Mouse (Mus musculus) lung, embryonic 15.5 days (tissue): ENCODE measurements around the gene Mfsd9. TPM values are rescaled to one million over a fixed set of nuclear protein-coding genes. Genes with fewer than 3 reads are reported as not detected.

Experiments
- ATAC-seq: fragments of 200-750 bp; cut with Nextera tagmentation; 2 replicates; pipeline ENCODE4 v1.8.0; 2017; ENCODE audit warnings: moderate number of reproducible peaks, borderline replicate concordance; ENCODE audit not compliant: low FRiP score, low TSS enrichment; ENCODE audit errors: extremely low read depth
- H3K27ac ChIP-seq: fragments of 300-500 bp; sonication (generic); 2 replicates; pipeline ENCODE4 v1.5.1; 2015; ENCODE audit warnings: moderate library complexity, mild to moderate bottlenecking, inconsistent platforms
- H3K27me3 ChIP-seq: fragments of 300-500 bp; sonication (generic); 2 replicates; pipeline ENCODE4 v1.6.1; 2015; ENCODE audit warnings: inconsistent platforms
- H3K36me3 ChIP-seq: fragments of 300-500 bp; sonication (generic); 2 replicates; pipeline ENCODE4 v1.6.1; 2015; ENCODE audit warnings: inconsistent platforms
- H3K4me1 ChIP-seq: fragments of 300-500 bp; sonication (generic); 2 replicates; pipeline ENCODE4 v1.6.1; 2015; ENCODE audit warnings: inconsistent platforms
- H3K4me2 ChIP-seq: fragments of 300-500 bp; sonication (generic); 2 replicates; pipeline ENCODE4 v1.6.1; 2015; ENCODE audit warnings: inconsistent platforms, mild to moderate bottlenecking, moderate library complexity
- H3K4me3 ChIP-seq: fragments of 300-500 bp; sonication (generic); 2 replicates; pipeline ENCODE4 v1.5.1; 2015; ENCODE audit warnings: mild to moderate bottlenecking, inconsistent platforms
- H3K9ac ChIP-seq: fragments of 300-500 bp; sonication (generic); 2 replicates; pipeline ENCODE4 v1.6.1; 2015; ENCODE audit warnings: inconsistent platforms
- H3K9me3 ChIP-seq: fragments of 300-500 bp; sonication (generic); 2 replicates; pipeline ENCODE4 v1.6.1; 2016; ENCODE audit warnings: inconsistent platforms
- WGBS: fragments of 180-500 bp; shearing (Covaris S2); methylation state at CpG from one replicate; pipeline ENCODE4 v1.1.7; 2015; 5-methylcytosine and 5-hydroxymethylcytosine counted together
- polyA plus RNA-seq: library from polyadenylated mRNA; unstranded; fragments of >200 nt; fragmentation: Nextera tagmentation; extraction: Ambion mirVana; gene quantifications from 2 replicates; pipeline ENCODE4 v1.2.1, GENCODE M21; 2015

Mfsd9 gene
- polyA plus RNA-seq, 1 experiment from 2014 or later = 3.3 TPM

DNA sequence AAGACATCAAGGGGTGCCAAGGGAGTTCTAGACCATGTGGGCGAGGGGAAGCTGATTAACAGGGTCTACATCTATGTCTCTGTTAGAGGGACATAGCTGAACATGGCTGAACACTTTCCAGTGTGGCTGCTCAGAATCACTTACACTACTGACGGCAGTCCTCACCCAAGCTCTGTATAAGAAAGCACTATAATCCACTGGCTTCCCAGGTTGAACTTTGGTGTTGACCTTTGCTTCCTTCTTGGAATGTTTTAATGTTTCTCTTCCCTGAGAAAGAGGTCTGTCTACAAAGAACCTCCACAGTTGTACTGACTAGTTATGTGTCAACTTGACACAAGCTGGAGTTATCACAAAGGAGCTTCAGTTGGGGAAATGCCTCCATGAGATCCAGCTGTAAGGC lies 14.4 kb downstream of the Mfsd9 start:
- ATAC-seq = no peak
- no peaks in the 10 kb centered on the region for H3K27me3 ChIP-seq
- no peak overlapping the region for H3K4me2 ChIP-seq
- no peak overlapping the region for H3K27ac ChIP-seq
- no peak overlapping the region for H3K4me3 ChIP-seq
- H3K36me3 ChIP-seq = peaks cover 8% of the 10 kb centered on the region; the same call in 1 of the 2 replicates
- no peaks in the 10 kb centered on the region for H3K9me3 ChIP-seq
- H3K4me1 ChIP-seq = no peaks in the 10 kb centered on the region
- H3K9ac ChIP-seq = no peak overlapping the region
- WGBS = 67% methylated on average over 2 of the region's 2 CpGs

DNA sequence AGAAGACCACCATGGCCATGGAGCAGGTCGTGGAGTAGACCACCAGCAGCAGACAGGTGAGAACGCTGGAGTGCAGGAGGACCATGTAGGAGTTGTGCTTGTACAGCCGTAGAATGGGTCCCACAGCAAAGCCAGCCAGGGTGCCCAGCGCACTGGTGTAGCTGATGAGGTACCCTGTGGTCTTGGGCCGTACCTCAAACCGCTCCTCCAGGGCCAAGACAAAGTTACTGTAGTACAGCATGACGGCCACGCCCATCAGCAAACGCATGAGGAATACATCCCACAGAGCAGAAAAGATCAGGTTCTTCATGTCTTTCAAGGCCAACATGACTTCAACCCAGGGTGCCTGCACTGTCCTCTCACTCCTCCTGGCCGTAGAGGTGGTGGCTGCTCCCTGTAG lies 16.4 kb downstream of the Mfsd9 start:
- Histone ChIP-seq H3K4me1 (no peaks in the 10 kb centered on the region), H3K9me3 (no peaks in the 10 kb centered on the region), H3K27me3 (no peaks in the 10 kb centered on the region), H3K9ac (no peak overlapping the region), H3K27ac (no peak overlapping the region), H3K36me3 (peaks cover 6% of the 10 kb centered on the region; the same call in 1 of the 2 replicates), H3K4me3 (no peak overlapping the region), H3K4me2 (no peak overlapping the region)
- no peak for ATAC-seq
- WGBS = 94% methylated on average over 10 of the region's 10 CpGs

DNA sequence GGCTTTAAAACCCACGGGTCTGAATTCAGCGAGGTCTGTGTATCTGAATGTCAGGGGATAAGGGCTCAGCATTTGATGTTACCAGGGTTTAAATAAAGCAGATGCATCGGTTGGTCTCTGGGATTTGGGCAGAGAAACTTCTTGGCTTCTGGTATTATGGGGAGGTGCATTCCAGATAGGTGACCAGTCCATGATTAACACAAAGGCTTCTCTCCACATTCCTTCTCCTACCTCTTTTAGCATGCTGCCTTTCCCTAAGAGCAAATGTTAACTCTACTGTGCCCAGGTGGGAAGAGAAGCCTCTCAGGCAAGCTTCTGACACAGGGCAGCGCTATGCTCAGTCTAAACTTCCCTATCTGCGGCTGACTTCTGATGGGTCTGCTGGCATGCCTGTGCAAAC lies 17.3 kb downstream of the Mfsd9 start:
- 76% methylated on average over 5 of the region's 5 CpGs for WGBS
- H3K4me3 ChIP-seq = no peak overlapping the region
- H3K27me3 ChIP-seq = no peaks in the 10 kb centered on the region
- H3K9ac ChIP-seq = no peak overlapping the region
- no peak overlapping the region for H3K27ac ChIP-seq
- H3K36me3 ChIP-seq = no peaks in the 10 kb centered on the region
- no peak for ATAC-seq
- H3K4me2 ChIP-seq = no peak overlapping the region
- H3K9me3 ChIP-seq = no peaks in the 10 kb centered on the region
- H3K4me1 ChIP-seq = no peaks in the 10 kb centered on the region

DNA sequence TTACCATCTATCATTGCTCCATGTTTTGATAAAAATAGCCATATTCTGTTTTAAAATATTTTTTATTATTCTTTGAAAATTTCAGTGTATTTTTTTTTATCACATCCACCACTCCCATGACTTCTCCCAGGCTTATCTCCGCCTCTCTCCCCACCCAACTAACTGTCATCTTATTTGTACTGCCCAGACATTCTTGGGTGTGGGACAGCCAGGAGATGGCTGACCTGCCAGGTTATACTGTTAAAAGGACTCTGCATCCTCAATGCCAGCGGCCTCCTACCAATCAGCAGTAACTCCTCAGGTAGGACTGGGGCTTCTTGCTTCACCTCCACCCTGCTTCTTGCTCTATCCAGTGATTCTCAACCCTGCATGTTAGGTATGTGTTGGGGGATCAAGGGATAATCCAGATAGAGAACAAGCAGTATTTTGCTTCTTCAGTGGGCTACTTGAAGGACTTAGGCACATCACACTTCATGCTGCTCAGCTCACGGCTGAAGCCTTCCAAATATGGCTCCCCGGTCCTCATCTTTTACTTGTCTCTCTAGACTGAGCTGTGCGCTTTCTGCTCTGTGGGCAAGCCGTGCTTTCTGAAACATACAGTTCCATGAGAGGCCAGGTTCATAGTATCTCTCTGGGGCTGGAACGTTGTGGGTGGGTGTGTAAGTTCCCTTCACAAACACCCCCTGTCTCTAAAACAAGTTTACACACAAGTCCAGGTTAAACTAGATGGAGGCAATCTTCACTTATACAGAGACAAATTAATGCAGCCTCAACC lies 19.1 kb downstream of the Mfsd9 start:
- H3K36me3 ChIP-seq = no peaks in the 10 kb centered on the region
- WGBS = 86% methylated on average over 7 of the region's 7 CpGs

DNA sequence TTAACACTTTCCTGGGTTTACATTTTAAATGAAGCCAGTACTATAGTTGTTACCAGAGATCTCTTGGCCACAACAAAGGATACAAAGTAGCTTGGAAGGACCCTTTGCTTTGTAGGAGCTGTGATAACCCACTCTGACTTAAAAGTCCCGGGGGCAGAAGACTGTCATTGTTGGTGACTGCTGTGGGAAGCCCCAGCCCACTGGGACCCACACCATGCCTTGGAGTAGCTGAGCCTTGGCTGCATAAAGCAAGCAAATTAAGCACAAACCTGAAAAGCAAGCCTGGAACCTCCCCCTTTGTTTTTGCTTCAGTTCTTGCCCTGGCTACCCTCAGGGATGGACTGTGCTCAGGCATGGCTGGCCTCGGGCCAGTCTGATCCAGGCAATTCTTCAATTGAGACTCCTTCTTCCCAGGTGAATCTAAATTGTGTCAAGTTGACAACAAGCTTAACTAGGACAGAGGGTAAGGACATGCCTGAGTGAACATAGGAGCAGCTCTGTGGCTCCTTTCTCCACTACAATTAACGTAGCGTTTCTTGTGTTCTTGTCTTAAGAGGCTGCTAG lies 21.1 kb downstream of the Mfsd9 start:
- H3K4me1 ChIP-seq = no peaks in the 10 kb centered on the region
- no peak overlapping the region for H3K4me2 ChIP-seq
- no peaks in the 10 kb centered on the region for H3K9me3 ChIP-seq
- H3K27me3 ChIP-seq = no peaks in the 10 kb centered on the region
- ATAC-seq = no peak
- H3K9ac ChIP-seq = no peak overlapping the region
- H3K4me3 ChIP-seq = no peak overlapping the region
- no peaks in the 10 kb centered on the region for H3K36me3 ChIP-seq
- WGBS = 76% methylated on average over 4 of the region's 4 CpGs
- no peak overlapping the region for H3K27ac ChIP-seq

More for the DNA sequence above, 19.1 kb downstream of the Mfsd9 start:
- H3K9ac ChIP-seq = no peak overlapping the region
- H3K27ac ChIP-seq = no peak overlapping the region
- no peak overlapping the region for H3K4me2 ChIP-seq
- no peaks in the 10 kb centered on the region for H3K27me3 ChIP-seq
- no peaks in the 10 kb centered on the region for H3K4me1 ChIP-seq
- ATAC-seq = no peak
- H3K4me3 ChIP-seq = no peak overlapping the region
- H3K9me3 ChIP-seq = no peaks in the 10 kb centered on the region

DNA sequence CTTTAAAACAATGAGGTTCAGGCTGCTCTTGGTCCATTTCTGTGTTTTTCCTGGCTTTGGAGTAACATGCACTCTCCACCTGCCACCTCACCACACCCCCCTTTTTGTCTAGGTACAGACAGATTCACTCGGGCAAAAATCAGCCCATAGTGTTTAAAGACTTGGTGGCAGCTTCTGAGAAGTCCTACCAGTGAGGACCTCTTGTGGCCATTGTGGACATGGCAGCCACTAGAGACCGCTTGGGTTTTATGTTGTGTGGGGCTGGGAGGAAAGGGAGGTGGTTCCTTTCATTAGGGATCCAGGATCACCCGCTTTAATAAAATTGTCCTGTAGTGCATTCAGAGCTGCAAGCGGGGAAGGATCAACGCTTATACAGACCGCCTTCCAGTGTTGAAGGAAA lies 21.9 kb downstream of the Mfsd9 start:
- 34% methylated on average over 6 of the region's 6 CpGs for WGBS
- Histone ChIP-seq H3K27ac (no peak overlapping the region), H3K4me1 (no peaks in the 10 kb centered on the region), H3K36me3 (no peaks in the 10 kb centered on the region), H3K9ac (no peak overlapping the region), H3K9me3 (no peaks in the 10 kb centered on the region), H3K27me3 (no peaks in the 10 kb centered on the region), H3K4me3 (no peak overlapping the region), H3K4me2 (no peak overlapping the region)
- ATAC-seq = no peak

DNA sequence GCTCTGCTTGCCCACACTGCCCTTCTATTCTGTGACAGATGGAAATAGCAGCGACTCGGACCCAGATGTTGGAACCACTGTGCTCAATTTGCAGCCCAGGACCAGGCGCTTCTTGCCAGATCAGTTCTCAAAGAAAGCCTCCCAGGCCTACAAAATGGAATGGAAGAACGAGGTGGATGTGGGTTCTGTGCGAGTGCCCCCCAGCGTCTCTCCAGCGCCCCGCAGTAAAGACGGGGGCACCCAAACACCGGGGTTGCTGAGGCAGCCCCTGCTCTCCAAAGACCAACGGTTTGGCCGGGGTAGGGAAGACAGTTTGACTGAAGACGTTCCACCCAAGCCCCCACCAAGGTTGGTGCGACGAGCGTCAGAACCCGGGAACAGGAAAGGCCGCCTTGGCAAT lies 22.9 kb downstream of the Mfsd9 start:
- H3K9me3 ChIP-seq = no peaks in the 10 kb centered on the region
- H3K4me2 ChIP-seq = no peak overlapping the region
- no peaks in the 10 kb centered on the region for H3K27me3 ChIP-seq
- no peaks in the 10 kb centered on the region for H3K36me3 ChIP-seq
- WGBS = 82% methylated on average over 18 of the region's 18 CpGs
- H3K9ac ChIP-seq = no peak overlapping the region
- H3K4me3 ChIP-seq = no peak overlapping the region
- ATAC-seq = no peak
- no peaks in the 10 kb centered on the region for H3K4me1 ChIP-seq
- H3K27ac ChIP-seq = no peak overlapping the region

DNA sequence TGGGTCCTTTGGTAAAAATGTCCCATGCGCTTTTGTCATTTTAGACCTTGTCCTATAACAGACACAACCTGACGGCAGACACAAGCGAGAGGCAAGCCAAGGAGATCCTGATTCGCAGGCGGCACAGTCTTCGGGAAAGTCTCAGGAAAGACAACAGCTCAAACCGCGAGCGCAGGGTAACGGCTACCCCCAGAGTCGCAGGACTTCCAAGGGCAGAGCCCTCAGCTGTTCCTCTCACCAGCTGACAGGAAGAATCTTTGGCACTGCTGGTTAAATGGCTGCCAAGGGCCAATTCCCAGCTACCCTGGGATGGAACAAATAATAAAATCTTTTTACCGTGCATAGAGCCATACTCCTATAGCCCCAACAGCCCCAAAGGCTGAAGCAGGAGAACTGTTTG lies 25.0 kb downstream of the Mfsd9 start:
- no peak for ATAC-seq
- H3K27ac ChIP-seq = no peak overlapping the region
- no peak overlapping the region for H3K4me3 ChIP-seq
- H3K9me3 ChIP-seq = no peaks in the 10 kb centered on the region
- H3K36me3 ChIP-seq = no peaks in the 10 kb centered on the region
- H3K9ac ChIP-seq = no peak overlapping the region
- H3K4me1 ChIP-seq = no peaks in the 10 kb centered on the region
- WGBS = 86% methylated on average over 12 of the region's 12 CpGs
- H3K4me2 ChIP-seq = no peak overlapping the region
- no peaks in the 10 kb centered on the region for H3K27me3 ChIP-seq

DNA sequence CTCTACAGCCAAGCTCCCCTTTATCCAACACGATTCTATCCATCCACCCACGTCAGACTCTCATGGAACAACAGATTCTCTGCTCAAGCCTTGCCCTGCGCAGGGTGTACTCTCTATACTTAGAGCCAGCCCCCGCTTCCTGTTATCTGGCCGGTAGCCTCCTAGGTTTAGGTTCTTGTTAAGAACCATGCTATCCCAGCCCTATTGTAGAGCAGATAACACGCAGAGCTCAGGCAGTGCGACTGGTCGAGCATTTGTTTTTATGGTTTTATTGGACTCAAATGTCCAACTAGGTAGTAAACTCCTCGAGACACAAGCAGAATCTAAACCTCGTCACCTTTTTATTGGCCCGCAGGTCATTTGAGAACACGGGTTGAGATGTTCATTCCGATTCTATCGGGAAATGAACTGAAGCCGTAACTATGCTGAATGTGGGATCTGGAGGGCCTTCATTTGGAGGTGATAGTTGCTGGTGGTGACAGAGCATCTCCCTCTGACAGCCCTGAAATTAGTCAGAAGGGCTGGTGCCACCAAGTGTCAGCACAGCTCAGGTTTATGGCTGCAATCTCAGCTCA lies 25.7 kb downstream of the Mfsd9 start:
- no peaks in the 10 kb centered on the region for H3K27me3 ChIP-seq
- no peak overlapping the region for H3K9ac ChIP-seq
- no peak for ATAC-seq
- no peaks in the 10 kb centered on the region for H3K36me3 ChIP-seq
- no peak overlapping the region for H3K27ac ChIP-seq
- WGBS = 83% methylated on average over 15 of the region's 15 CpGs
- no peak overlapping the region for H3K4me2 ChIP-seq
- H3K9me3 ChIP-seq = no peaks in the 10 kb centered on the region
- no peak overlapping the region for H3K4me3 ChIP-seq
- no peaks in the 10 kb centered on the region for H3K4me1 ChIP-seq

DNA sequence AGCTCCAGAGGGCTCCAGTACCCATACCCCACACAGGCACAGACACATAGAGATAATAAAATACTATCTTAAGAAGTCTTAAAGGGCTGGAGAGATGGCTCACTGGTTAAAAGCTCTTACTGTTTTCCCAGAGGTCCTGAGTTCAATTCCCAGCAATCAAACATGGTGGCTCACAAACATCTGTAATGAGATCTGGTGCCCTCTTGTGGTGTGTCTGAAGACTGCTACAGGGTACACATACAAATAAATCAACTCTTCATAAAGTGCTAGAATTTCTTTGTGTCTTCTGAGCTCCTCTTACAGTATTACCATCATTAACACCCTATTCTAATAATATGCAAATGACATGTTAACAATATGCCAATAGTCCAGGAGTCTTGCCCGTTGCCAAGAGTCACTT lies 26.4 kb downstream of the Mfsd9 start:
- WGBS = 85% methylated on average over 1 of the region's 1 CpGs
- Histone ChIP-seq H3K27me3 (no peaks in the 10 kb centered on the region), H3K9ac (no peak overlapping the region), H3K4me1 (no peaks in the 10 kb centered on the region), H3K9me3 (no peaks in the 10 kb centered on the region), H3K4me3 (no peak overlapping the region), H3K36me3 (no peaks in the 10 kb centered on the region), H3K4me2 (no peak overlapping the region), H3K27ac (no peak overlapping the region)
- ATAC-seq = no peak

DNA sequence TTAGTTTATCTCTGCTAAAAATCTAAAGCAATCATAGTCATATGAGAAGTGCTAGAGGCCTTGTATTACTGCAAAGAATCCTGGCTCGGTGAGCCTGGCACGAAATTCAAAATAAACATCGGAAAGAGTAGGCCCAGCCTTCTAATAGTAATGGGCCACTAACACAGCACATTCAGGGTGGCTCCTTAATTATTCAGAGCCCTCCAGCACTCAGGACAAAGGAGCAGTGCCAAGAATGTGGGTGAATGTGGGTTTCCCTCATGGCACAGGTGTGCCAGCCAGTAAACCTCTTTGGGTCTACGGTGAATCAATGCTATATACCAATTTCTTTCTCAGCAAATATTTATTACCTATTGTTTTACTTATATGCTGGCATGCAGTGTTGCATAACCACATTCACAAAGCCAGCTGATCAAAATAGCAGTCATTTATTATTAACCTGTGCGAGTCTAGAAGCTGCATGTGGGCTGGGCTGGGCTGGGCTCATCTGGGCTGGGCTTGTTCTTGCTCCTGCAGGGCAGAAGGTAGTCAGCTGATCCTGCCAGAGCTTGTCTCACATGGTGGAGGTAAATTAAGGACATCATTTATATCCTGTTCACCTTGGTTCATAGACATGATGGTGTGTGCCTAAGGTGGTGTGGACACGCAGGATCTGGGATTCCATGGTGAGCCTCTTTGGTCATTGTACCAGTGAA lies 30.6 kb downstream of the Mfsd9 start:
- Histone ChIP-seq H3K36me3 (no peaks in the 10 kb centered on the region), H3K4me3 (no peak overlapping the region), H3K27me3 (no peaks in the 10 kb centered on the region), H3K4me2 (no peak overlapping the region), H3K4me1 (no peaks in the 10 kb centered on the region), H3K27ac (no peak overlapping the region), H3K9ac (no peak overlapping the region), H3K9me3 (no peaks in the 10 kb centered on the region)
- WGBS = 69% methylated on average over 6 of the region's 6 CpGs
- no peak for ATAC-seq

DNA sequence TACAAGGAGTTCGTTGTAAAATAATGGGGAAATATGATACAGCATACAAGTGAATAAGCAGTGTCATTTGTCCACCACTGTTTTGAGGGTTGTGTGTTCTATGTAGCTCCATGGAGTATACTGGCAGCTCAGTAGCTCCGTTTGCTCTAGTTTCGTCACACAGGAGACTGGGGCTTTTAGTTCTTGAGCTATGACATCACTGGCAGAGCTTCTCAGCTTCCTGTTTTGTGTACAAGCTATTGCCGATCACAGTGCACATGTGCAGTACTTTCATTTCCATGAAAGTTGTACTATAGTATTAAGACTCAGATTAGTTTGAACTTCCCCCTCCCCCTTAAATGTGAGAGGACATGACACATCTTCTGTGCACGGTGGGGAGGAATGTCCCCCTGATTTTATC lies 44.4 kb downstream of the Mfsd9 start:
- Histone ChIP-seq H3K9ac (no peak overlapping the region), H3K4me3 (no peak overlapping the region), H3K9me3 (no peaks in the 10 kb centered on the region), H3K4me2 (no peak overlapping the region), H3K4me1 (no peaks in the 10 kb centered on the region), H3K27ac (no peak overlapping the region), H3K36me3 (no peaks in the 10 kb centered on the region), H3K27me3 (no peaks in the 10 kb centered on the region)
- WGBS = 71% methylated on average over 5 of the region's 5 CpGs
- no peak for ATAC-seq
